Mouse (Mus musculus): ENCODE results near the gene Cyp2c69. TPM values are rescaled to one million over a fixed set of nuclear protein-coding genes. Genes with fewer than 3 reads are reported as not detected.
"Not testable (repeated sequence)": the region's sequence is repeated elsewhere in the genome, so short reads cannot be mapped to it uniquely, and the experiment has no call there.

The Cyp2c69 gene
- total RNA-seq (2021), result not detected

- not testable (repeated sequence) for DNase-seq (ENCODE audit: extremely low spot score in 1 of 2, low spot score in 1 of 2)
These were observed at the start of gene Cyp2c69 for GRCm38 (mm10) chr19:39886699-39887098. Gene Cyp2c69, minus strand, starts transcription at chr19:39886799.

DNA sequence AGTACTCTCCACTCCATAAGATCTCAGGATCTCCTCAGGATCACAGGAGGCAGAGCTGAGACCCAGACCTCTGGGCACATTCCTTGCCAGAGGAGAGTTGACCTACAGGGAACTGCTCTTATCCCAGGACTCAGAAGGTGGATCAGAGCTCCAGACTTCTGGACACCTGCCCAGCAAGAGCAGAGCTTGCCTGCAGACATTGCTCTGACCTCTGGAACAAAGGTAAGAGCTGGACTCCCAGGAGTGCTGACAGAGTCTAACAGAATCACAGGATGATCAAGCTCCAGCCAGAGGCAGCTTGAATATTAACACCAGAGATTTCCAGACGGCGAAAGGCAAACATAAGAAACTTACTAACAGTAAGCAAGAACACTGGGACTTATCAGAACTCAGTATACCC, 48.8 kb upstream of the Cyp2c69 start:
- no peak for DNase-seq (ENCODE audit: extremely low spot score in 1 of 2, low spot score in 1 of 2)

DNA sequence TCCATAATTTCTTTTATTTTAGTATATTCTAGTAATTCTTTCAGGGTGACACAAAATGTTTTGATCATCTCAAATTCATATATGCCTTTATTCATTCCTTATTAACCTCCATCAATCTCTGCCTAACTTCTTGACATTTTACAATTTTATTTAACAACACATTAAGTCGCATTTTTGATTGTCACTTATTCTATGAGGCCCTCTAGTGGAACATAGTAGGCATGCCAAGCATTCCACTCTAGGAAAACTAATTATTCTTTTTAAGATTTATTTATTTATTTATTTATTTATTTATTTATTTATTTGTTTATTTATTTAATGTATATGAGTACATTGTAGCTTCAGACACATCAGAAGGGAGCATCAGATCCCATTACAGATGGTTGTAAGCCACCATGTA, 43.4 kb upstream of the Cyp2c69 start:
- DNase-seq (ENCODE audit: extremely low spot score in 1 of 2, low spot score in 1 of 2), result no peak

GRCm38 (mm10) chr19:39901656-39902055, 15.1 kb upstream of the Cyp2c69 start:
- DNase-seq (ENCODE audit: extremely low spot score in 1 of 2, low spot score in 1 of 2), result no peak

GRCm38 (mm10) chr19:39890079-39890478, 3.5 kb upstream of the Cyp2c69 start:
- DNase-seq (ENCODE audit: extremely low spot score in 1 of 2, low spot score in 1 of 2), result not testable (repeated sequence)

GRCm38 (mm10) chr19:39866133-39866532, 20.5 kb downstream of the Cyp2c69 start:
- DNase-seq (ENCODE audit: extremely low spot score in 1 of 2, low spot score in 1 of 2), result no peak

DNA sequence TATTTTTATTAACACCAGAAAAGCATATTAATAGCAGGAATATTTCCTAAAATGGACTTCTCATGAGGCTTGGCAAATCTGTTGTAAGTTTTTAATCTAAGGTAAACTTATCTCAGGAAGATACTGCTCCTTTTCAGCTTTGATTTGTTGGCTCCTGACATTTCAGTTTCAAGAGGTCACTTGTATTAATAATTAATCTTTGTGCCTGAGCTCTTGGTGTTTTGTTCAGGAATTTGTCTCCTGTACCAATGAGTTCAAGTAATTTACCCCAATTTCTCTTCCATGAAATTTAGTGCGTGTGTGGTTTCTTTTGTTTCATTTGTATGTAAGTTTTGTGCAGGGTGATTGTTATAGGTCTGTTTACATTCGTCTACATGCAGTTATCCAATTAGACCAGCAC, 65.7 kb downstream of the Cyp2c69 start:
- not testable (repeated sequence) for DNase-seq (ENCODE audit: extremely low spot score in 1 of 2, low spot score in 1 of 2)

DNA sequence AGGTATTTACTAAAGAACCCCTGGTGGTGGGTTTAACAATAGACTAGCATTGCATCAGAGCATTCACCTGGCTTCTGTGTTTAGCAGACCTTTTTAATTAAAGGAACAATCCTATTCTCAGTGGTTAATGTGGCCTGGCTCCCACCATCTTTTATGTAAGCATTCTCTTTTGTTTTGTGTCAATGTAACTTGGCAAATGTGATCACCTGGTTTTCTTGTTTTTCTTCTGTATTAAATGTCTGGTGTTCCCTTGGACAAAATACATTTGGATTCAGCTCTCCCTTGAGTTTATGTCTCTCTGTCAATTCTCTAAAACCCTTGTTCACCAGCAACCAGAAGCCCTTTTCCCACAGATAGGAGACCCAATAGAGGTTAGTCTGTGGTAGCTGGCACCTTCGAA, 70.2 kb downstream of the Cyp2c69 start:
- not testable (repeated sequence) for DNase-seq (ENCODE audit: extremely low spot score in 1 of 2, low spot score in 1 of 2)

DNA sequence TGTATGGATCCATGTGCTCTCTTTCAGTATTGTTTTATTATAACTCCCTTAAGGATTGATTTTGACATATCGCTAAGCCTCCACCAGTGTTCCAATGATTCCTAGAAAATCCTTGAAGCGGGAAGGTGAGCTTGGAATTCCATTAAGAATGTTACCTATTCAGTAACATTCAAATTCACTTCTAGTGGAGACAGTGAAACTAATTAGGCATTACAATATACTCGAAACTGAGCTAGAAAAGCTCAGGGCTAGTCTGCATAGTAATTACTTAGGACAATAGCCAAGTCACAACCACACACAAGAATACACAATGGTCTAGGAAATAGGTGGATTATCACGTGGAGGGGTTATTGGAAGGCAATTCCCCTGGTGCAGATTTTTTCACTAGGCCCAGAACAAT, 70.6 kb downstream of the Cyp2c69 start:
- DNase-seq (ENCODE audit: extremely low spot score in 1 of 2, low spot score in 1 of 2), result not testable (repeated sequence)

GRCm38 (mm10) chr19:39812714-39813113, 73.9 kb downstream of the Cyp2c69 start, which contains the start of gene Cyp2c40:
Gene Cyp2c40, minus strand, starts transcription at chr19:39812814.
- DNase-seq (ENCODE audit: extremely low spot score in 1 of 2, low spot score in 1 of 2), result not testable (repeated sequence)

Other genes starting within 250 kb of the Cyp2c69 start
- gene Cyp2c67, start 237.7 kb downstream of the Cyp2c69 start, total RNA-seq (2021), result not detected
- not detected for gene Cyp2c68, start 145.7 kb downstream of the Cyp2c69 start, total RNA-seq (2021)
- gene Cyp2c40, start 74.0 kb downstream of the Cyp2c69 start, total RNA-seq (2021), result not detected
- not detected for gene Cyp2c37, start 105.6 kb upstream of the Cyp2c69 start, total RNA-seq (2021)
- gene Cyp2c54, start 187.0 kb upstream of the Cyp2c69 start, total RNA-seq (2021), result not detected
- gene Cyp2c50, start 202.9 kb upstream of the Cyp2c69 start, total RNA-seq (2021), result not detected

Data from layer of hippocampus, postnatal 25 days (tissue).